20 mouse cellular contexts compared by ENCODE assay signal in the genomic region with DNA sequence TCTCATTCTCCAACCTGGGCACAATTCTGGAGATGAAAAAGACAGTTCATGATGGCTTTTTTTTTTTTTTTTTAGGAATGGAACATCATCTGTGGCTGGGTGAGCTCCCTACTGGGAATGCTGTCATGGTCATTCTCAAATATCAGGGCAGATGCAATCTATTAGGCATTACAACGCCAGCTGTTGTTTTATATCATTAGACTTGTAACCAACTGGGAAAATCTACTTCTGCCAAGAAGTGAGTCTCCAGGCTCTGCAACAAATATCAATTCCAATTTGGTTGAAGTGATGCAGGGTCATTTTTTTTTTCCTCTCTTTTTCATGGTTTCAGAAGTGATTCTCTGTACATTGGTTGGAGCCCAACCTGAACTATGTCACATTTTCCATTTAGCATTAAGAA.
DNase-seq lines count a peak whose midpoint lies in the region; ATAC-seq and TF ChIP-seq lines count a peak whose summit lies in the region.
"Had no signal": no experiment of that assay in that cellular context is flagged by ENCODE, and none has a peak within 500 bp of the region (broad histone marks: within the 10 kb centered on the region; RNA-seq: fewer than 3 reads in every experiment).

No protein-coding gene starts in this region.

- TF ChIP-seq POLR2A in limb, embryonic 14.5 days (IDR thresholded peaks at IDR 0.05; ENCODE audit: borderline replicate concordance, extremely low read depth, insufficient read depth, insufficient read length) = no peak

- no peak for TF ChIP-seq CTCF in gastrocnemius, adult 2 months (IDR thresholded peaks at IDR 0.05)

- intact Hi-C loops in gastrocnemius, adult 2 months (cut with DNase I) = loop anchor here (10.0 kb wide), 1 partner anchor 483 kb away; no protein-coding TSS in a partner anchor
- intact Hi-C loops in gastrocnemius, postnatal 14 days (cut with DNase I; ENCODE audit: low total_unique reads) = no loop called here

- H3K27me3 ChIP-seq in limb, embryonic 14.5 days (ENCODE audit: control insufficient read depth, insufficient read depth, low read length) = no peaks in the 10 kb centered on the region
- no peaks in the 10 kb centered on the region for H3K27me3 ChIP-seq in limb, embryonic 10.5 days (ENCODE audit: low read depth, poor library complexity, severe bottlenecking)
- no peaks in the 10 kb centered on the region for H3K27me3 ChIP-seq in embryonic facial prominence, embryonic 15.5 days
- H3K27me3 ChIP-seq in kidney, embryonic 15.5 days = no peaks in the 10 kb centered on the region
- H3K27me3 ChIP-seq: forebrain, embryonic 13.5 days; heart, embryonic 15.5 days; hindbrain, embryonic 15.5 days had no signal

- H3K36me3 ChIP-seq in limb, embryonic 14.5 days (ENCODE audit: control insufficient read depth, insufficient read depth, low read length) = no peaks in the 10 kb centered on the region
- no peaks in the 10 kb centered on the region for H3K36me3 ChIP-seq in limb, embryonic 10.5 days
- H3K36me3 ChIP-seq in embryonic facial prominence, embryonic 15.5 days = no peaks in the 10 kb centered on the region
- no peaks in the 10 kb centered on the region for H3K36me3 ChIP-seq in kidney, embryonic 15.5 days
- H3K36me3 ChIP-seq: heart, embryonic 15.5 days; hindbrain, embryonic 15.5 days had no signal

- no peaks in the 10 kb centered on the region for H3K4me1 ChIP-seq in limb, embryonic 14.5 days (ENCODE audit: control insufficient read depth, insufficient read depth, low read length)
- H3K4me1 ChIP-seq in limb, embryonic 10.5 days = no peaks in the 10 kb centered on the region
- H3K4me1 ChIP-seq in embryonic facial prominence, embryonic 15.5 days = no peaks in the 10 kb centered on the region; the same call in 1 of the 2 replicates
- no peaks in the 10 kb centered on the region for H3K4me1 ChIP-seq in kidney, embryonic 15.5 days
- H3K4me1 ChIP-seq: forebrain, embryonic 13.5 days; heart, embryonic 15.5 days; hindbrain, embryonic 15.5 days had no signal

- H3K9ac ChIP-seq in limb, embryonic 14.5 days (ENCODE audit: low read depth, low read length, severe bottlenecking) = no peak overlapping the region
- no peak overlapping the region for H3K9ac ChIP-seq in embryonic facial prominence, embryonic 15.5 days
- no peak overlapping the region for H3K9ac ChIP-seq in kidney, embryonic 15.5 days
- H3K9ac ChIP-seq: forebrain, embryonic 13.5 days; heart, embryonic 15.5 days; hindbrain, embryonic 15.5 days had no signal

- no peak overlapping the region for H3K4me2 ChIP-seq in limb, embryonic 14.5 days (replicated peaks; ENCODE audit: low read depth, low read length, severe bottlenecking)
- H3K4me2 ChIP-seq in embryonic facial prominence, embryonic 15.5 days (replicated peaks) = no peak overlapping the region
- H3K4me2 ChIP-seq in kidney, embryonic 15.5 days = no peak overlapping the region
- H3K4me2 ChIP-seq: forebrain, embryonic 13.5 days; heart, embryonic 15.5 days; hindbrain, embryonic 15.5 days had no signal

- H3K27ac ChIP-seq in gastrocnemius, adult 2 months = peak overlapping the region; percentile 62; the same call in 1 of the 2 replicates
- no peak overlapping the region for H3K27ac ChIP-seq in limb, embryonic 14.5 days (replicated peaks; ENCODE audit: low read depth, low read length)
- no peak overlapping the region for H3K27ac ChIP-seq in limb, embryonic 10.5 days
- peak overlapping the region; percentile 60 for H3K27ac ChIP-seq in embryonic facial prominence, embryonic 15.5 days (replicated peaks)
- H3K27ac ChIP-seq in kidney, embryonic 15.5 days = no peak overlapping the region
- H3K27ac ChIP-seq: forebrain, embryonic 13.5 days; heart, embryonic 15.5 days; hindbrain, embryonic 15.5 days; macrophage; stomach, postnatal 0 days had no signal

- WGBS in limb, embryonic 14.5 days = 32% methylated on average over 1 of the region's 1 CpGs
- WGBS in limb, embryonic 10.5 days = 84% methylated on average over 1 of the region's 1 CpGs
- 29% methylated on average over 1 of the region's 1 CpGs for WGBS in embryonic facial prominence, embryonic 15.5 days
- 53% methylated on average over 1 of the region's 1 CpGs for WGBS in kidney, embryonic 15.5 days

- H3K4me3 ChIP-seq in gastrocnemius, adult 2 months = no peak overlapping the region
- no peak overlapping the region for H3K4me3 ChIP-seq in limb, embryonic 14.5 days (replicated peaks; ENCODE audit: low read length)
- H3K4me3 ChIP-seq in limb, embryonic 10.5 days = no peak overlapping the region
- H3K4me3 ChIP-seq in embryonic facial prominence, embryonic 15.5 days (replicated peaks) = no peak overlapping the region
- H3K4me3 ChIP-seq in kidney, embryonic 15.5 days (replicated peaks) = no peak overlapping the region
- H3K4me3 ChIP-seq: forebrain, embryonic 13.5 days; heart, embryonic 15.5 days; hindbrain, embryonic 15.5 days had no signal

- H3K9me3 ChIP-seq in limb, embryonic 14.5 days (ENCODE audit: control insufficient read depth, low read length) = no peaks in the 10 kb centered on the region
- H3K9me3 ChIP-seq in limb, embryonic 10.5 days (replicated peaks) = no peaks in the 10 kb centered on the region
- no peaks in the 10 kb centered on the region for H3K9me3 ChIP-seq in embryonic facial prominence, embryonic 15.5 days (replicated peaks)
- H3K9me3 ChIP-seq in kidney, embryonic 15.5 days (replicated peaks) = no peaks in the 10 kb centered on the region
- H3K9me3 ChIP-seq: forebrain, embryonic 13.5 days; heart, embryonic 15.5 days; hindbrain, embryonic 15.5 days had no signal

- ATAC-seq in limb, embryonic 14.5 days (ENCODE audit: low FRiP score, low read depth) = peak; percentile 55; the same call in 1 of the 2 replicates
- ATAC-seq in embryonic facial prominence, embryonic 15.5 days (ENCODE audit: insufficient number of reproducible peaks, low FRiP score, low TSS enrichment, low read depth) = no peak
- no peak for ATAC-seq in monocyte, adult 5-6 weeks (replicated peaks; ENCODE audit: insufficient number of reproducible peaks, low FRiP score, low TSS enrichment, poor library complexity, severe bottlenecking)
- no peak for ATAC-seq in kidney, embryonic 15.5 days (replicated peaks; ENCODE audit: low FRiP score)
- ATAC-seq: activated CD4-positive, CD25-positive, alpha-beta regulatory T cell, adult 4 months; forebrain, embryonic 13.5 days; intestine, postnatal 0 days; midbrain, embryonic 16.5 days had no signal

- no peak for DNase-seq in gastrocnemius, adult 2 months
- no peak for DNase-seq in gastrocnemius, postnatal 14 days
- DNase-seq in limb, embryonic 14.5 days (ENCODE audit: low spot score) = peak; percentile 58
- DNase-seq in limb, embryonic 10.5 days (ENCODE audit: low spot score) = no peak
- DNase-seq: adrenal gland, adult 8-10 months; cerebellum, adult 8-10 months; gastrocnemius, postnatal 10 days; heart, postnatal 36 days; kidney, postnatal 4 days had no signal

Comparison
In these comparisons a context has a peak if more than half of its experiments do, and no peak if none do; other contexts are left out.
1. H3K27ac ChIP-seq: peak in gastrocnemius, adult 2 months (single experiment) and embryonic facial prominence, embryonic 15.5 days (single experiment); none in limb, embryonic 14.5 days (single experiment), limb, embryonic 10.5 days (single experiment) and kidney, embryonic 15.5 days (single experiment).